9 mouse cellular contexts compared by ENCODE assay signal in genomic region chr4:123529230-123529629, GRCm38 (mm10).
A peak's percentile ranks its signal among the peaks of the same experiment; 100 is the strongest.
DNase-seq lines count a peak whose midpoint lies in the region; ATAC-seq and TF ChIP-seq lines count a peak whose summit lies in the region.
"Had no signal": no experiment of that assay in that cellular context is flagged by ENCODE, and none has a peak within 500 bp of the region (broad histone marks: within the 10 kb centered on the region; RNA-seq: fewer than 3 reads in every experiment).

No protein-coding gene starts in this region.

- H3K4me2 ChIP-seq in midbrain, embryonic 15.5 days = no peak overlapping the region

- ATAC-seq in G1E (ENCODE audit: extremely low read depth, insufficient number of reproducible peaks, low FRiP score, poor library complexity, severe bottlenecking) = no peak
- ATAC-seq in midbrain, embryonic 15.5 days (replicated peaks) = no peak

- H3K9me3 ChIP-seq in G1E (replicated peaks) = no peaks in the 10 kb centered on the region
- no peaks in the 10 kb centered on the region for H3K9me3 ChIP-seq in midbrain, embryonic 15.5 days

- no peak overlapping the region for H3K4me3 ChIP-seq in G1E (ENCODE audit: low read depth, low read length)
- no peak overlapping the region for H3K4me3 ChIP-seq in midbrain, embryonic 15.5 days
- H3K4me3 ChIP-seq: erythroblast, embryonic 14.5 days had no signal

- peak overlapping the region; percentile 58; the same call in 1 of the 2 replicates for H3K27ac ChIP-seq in midbrain, embryonic 15.5 days

- peak; percentile 38; the same call in 1 of the 2 replicates for TF ChIP-seq CTCF in G1E (IDR thresholded peaks at IDR 0.05; ENCODE audit: low read depth, low read length)

- H3K9ac ChIP-seq in midbrain, embryonic 15.5 days = no peak overlapping the region

- peak; percentile 46 for DNase-seq in layer of hippocampus, adult 11-12 months (ENCODE audit: low spot score)
- DNase-seq in layer of hippocampus, adult 9-10 months (ENCODE audit: low spot score) = no peak
- peak; percentile 23 for DNase-seq in G1E (ENCODE audit: low spot score)
- DNase-seq in cerebellum, adult 9-11 months = peak; percentile 67
- peak; percentile 37 to 46 for DNase-seq in frontal cortex, postnatal 36 days (ENCODE audit: low spot score in 2 of 2)
- DNase-seq in left cerebral cortex, adult 18-20 months (ENCODE audit: low spot score in 2 of 2) = peak; percentile 45 to 50
- peak; percentile 35 for DNase-seq in thymus, postnatal 4 days

- H3K27me3 ChIP-seq in G1E (ENCODE audit: insufficient read depth, low read length) = peaks cover 2% of the 10 kb centered on the region; the same call in 1 of the 2 replicates
- H3K27me3 ChIP-seq in midbrain, embryonic 15.5 days (replicated peaks) = no peaks in the 10 kb centered on the region

- WGBS in midbrain, embryonic 15.5 days = 50% methylated on average over 6 of the region's 6 CpGs

- peaks cover 2% of the 10 kb centered on the region for H3K36me3 ChIP-seq in G1E (replicated peaks)
- no peaks in the 10 kb centered on the region for H3K36me3 ChIP-seq in midbrain, embryonic 15.5 days (replicated peaks)

- peaks cover 6% of the 10 kb centered on the region; the same call in 1 of the 2 replicates for H3K4me1 ChIP-seq in G1E (ENCODE audit: insufficient read depth, low read depth, low read length)
- H3K4me1 ChIP-seq in midbrain, embryonic 15.5 days = peaks cover 52% of the 10 kb centered on the region
